Mouse (Mus musculus) spleen, adult 2 months (tissue): Measurements from ENCODE around the gene Dnajc10.

Experiments used
- CTCF ChIP-seq: fragments of 200-500 bp; IDR thresholded peaks from 2 replicates; pipeline ENCODE4 v1.5.1; 2011; ENCODE audit warnings: mild to moderate bottlenecking, inconsistent platforms; ENCODE audit not compliant: insufficient read depth, insufficient read length, insufficient replicate concordance; ENCODE audit errors: extremely low read depth
- POLR2A ChIP-seq: fragments of 200-500 bp; IDR thresholded peaks from 2 replicates; pipeline ENCODE4 v1.6.1; 2011; ENCODE audit warnings: low read depth, low read length, inconsistent platforms

DNA sequence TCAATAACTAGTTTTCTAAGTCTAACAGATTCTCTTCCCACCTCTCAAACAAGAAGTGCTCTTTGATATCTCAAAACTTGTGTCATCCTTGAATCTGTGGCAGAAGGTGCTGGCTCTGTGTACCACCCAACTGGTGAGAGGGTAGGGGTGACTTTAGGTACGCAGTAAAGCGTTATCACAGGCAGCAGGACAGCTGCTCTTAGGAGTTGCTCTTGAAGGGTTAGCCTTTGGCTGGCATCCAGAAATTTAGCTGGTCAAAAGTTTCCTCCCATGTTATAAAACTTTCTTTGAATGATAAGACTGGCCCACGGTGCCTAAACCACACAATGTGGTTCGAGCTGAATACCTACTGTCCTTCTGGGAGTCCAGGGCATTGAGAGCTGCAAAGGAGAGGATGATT is 4.5 kb upstream of the Dnajc10 start:
- TF ChIP-seq POLR2A (no peak), CTCF (no peak)
